Mouse (Mus musculus): ENCODE data around the gene Sdk2. TPM values are rescaled to one million over a fixed set of nuclear protein-coding genes. Genes with fewer than 3 reads are reported as not detected.

Gene Sdk2
- polyA plus RNA-seq, 1 experiment, result 6.7 TPM

- TF ChIP-seq CTCF (IDR thresholded peaks at IDR 0.05; ENCODE audit: borderline replicate concordance, extremely low read depth, insufficient read depth, insufficient read length) (no peak), POLR2A (IDR thresholded peaks at IDR 0.05; ENCODE audit: borderline replicate concordance, extremely low read depth, insufficient read depth, insufficient read length, poor library complexity, severe bottlenecking) (peak; percentile 29; the same call in 1 of the 2 replicates)
- peak; percentile 63 for DNase-seq (ENCODE audit: low read depth)
These were observed 522 bp downstream of the Sdk2 start for GRCm38 (mm10) chr11:114066098-114066950.

GRCm38 (mm10) chr11:114065596-114065995 is 1.2 kb downstream of the Sdk2 start:
- TF ChIP-seq POLR2A (IDR thresholded peaks at IDR 0.05; ENCODE audit: borderline replicate concordance, extremely low read depth, insufficient read depth, insufficient read length, poor library complexity, severe bottlenecking) (no peak), CTCF (IDR thresholded peaks at IDR 0.05; ENCODE audit: borderline replicate concordance, extremely low read depth, insufficient read depth, insufficient read length) (no peak)
- no peak for DNase-seq (ENCODE audit: low read depth)

- DNase-seq (ENCODE audit: low read depth), result peak; percentile 48
- TF ChIP-seq CTCF (IDR thresholded peaks at IDR 0.05; ENCODE audit: borderline replicate concordance, extremely low read depth, insufficient read depth, insufficient read length) (peak; percentile 26; the same call in 1 of the 2 replicates), POLR2A (IDR thresholded peaks at IDR 0.05; ENCODE audit: borderline replicate concordance, extremely low read depth, insufficient read depth, insufficient read length, poor library complexity, severe bottlenecking) (no peak)
These were observed 1.9 kb downstream of the Sdk2 start for GRCm38 (mm10) chr11:114064871-114065388.

- TF ChIP-seq POLR2A (IDR thresholded peaks at IDR 0.05; ENCODE audit: borderline replicate concordance, extremely low read depth, insufficient read depth, insufficient read length, poor library complexity, severe bottlenecking) (no peak), CTCF (IDR thresholded peaks at IDR 0.05; ENCODE audit: borderline replicate concordance, extremely low read depth, insufficient read depth, insufficient read length) (peak; percentile 14; the same call in 1 of the 2 replicates)
- peak; percentile 36 for DNase-seq (ENCODE audit: low read depth)
These were observed 4.9 kb downstream of the Sdk2 start for GRCm38 (mm10) chr11:114061946-114062345.

- DNase-seq (ENCODE audit: low read depth), result no peak
- TF ChIP-seq CTCF (IDR thresholded peaks at IDR 0.05; ENCODE audit: borderline replicate concordance, extremely low read depth, insufficient read depth, insufficient read length) (no peak), POLR2A (IDR thresholded peaks at IDR 0.05; ENCODE audit: borderline replicate concordance, extremely low read depth, insufficient read depth, insufficient read length, poor library complexity, severe bottlenecking) (no peak)
These were observed 5.6 kb downstream of the Sdk2 start for GRCm38 (mm10) chr11:114061265-114061664.

- TF ChIP-seq POLR2A (IDR thresholded peaks at IDR 0.05; ENCODE audit: borderline replicate concordance, extremely low read depth, insufficient read depth, insufficient read length, poor library complexity, severe bottlenecking) (no peak), CTCF (IDR thresholded peaks at IDR 0.05; ENCODE audit: borderline replicate concordance, extremely low read depth, insufficient read depth, insufficient read length) (no peak)
- DNase-seq (ENCODE audit: low read depth), result no peak
These were observed 10.5 kb downstream of the Sdk2 start for GRCm38 (mm10) chr11:114056351-114056750.

GRCm38 (mm10) chr11:114054581-114055315 is 12.1 kb downstream of the Sdk2 start:
- TF ChIP-seq CTCF (IDR thresholded peaks at IDR 0.05; ENCODE audit: borderline replicate concordance, extremely low read depth, insufficient read depth, insufficient read length) (no peak), POLR2A (IDR thresholded peaks at IDR 0.05; ENCODE audit: borderline replicate concordance, extremely low read depth, insufficient read depth, insufficient read length, poor library complexity, severe bottlenecking) (no peak)
- DNase-seq (ENCODE audit: low read depth), result peak; percentile 68

GRCm38 (mm10) chr11:114051361-114051760 is 15.5 kb downstream of the Sdk2 start:
- DNase-seq (ENCODE audit: low read depth), result peak; percentile 42
- no peak for TF ChIP-seq POLR2A (IDR thresholded peaks at IDR 0.05; ENCODE audit: borderline replicate concordance, extremely low read depth, insufficient read depth, insufficient read length, poor library complexity, severe bottlenecking)
- no peak for TF ChIP-seq CTCF (IDR thresholded peaks at IDR 0.05; ENCODE audit: borderline replicate concordance, extremely low read depth, insufficient read depth, insufficient read length)

- no peak for TF ChIP-seq CTCF (IDR thresholded peaks at IDR 0.05; ENCODE audit: borderline replicate concordance, extremely low read depth, insufficient read depth, insufficient read length)
- DNase-seq (ENCODE audit: low read depth), result no peak
These were observed 16.3 kb downstream of the Sdk2 start for GRCm38 (mm10) chr11:114050511-114050910.

GRCm38 (mm10) chr11:114047887-114048331 is 18.9 kb downstream of the Sdk2 start:
- DNase-seq (ENCODE audit: low read depth), result peak; percentile 61
- TF ChIP-seq POLR2A (IDR thresholded peaks at IDR 0.05; ENCODE audit: borderline replicate concordance, extremely low read depth, insufficient read depth, insufficient read length, poor library complexity, severe bottlenecking) (no peak), CTCF (IDR thresholded peaks at IDR 0.05; ENCODE audit: borderline replicate concordance, extremely low read depth, insufficient read depth, insufficient read length) (no peak)

GRCm38 (mm10) chr11:114046927-114047326 is 19.9 kb downstream of the Sdk2 start:
- DNase-seq (ENCODE audit: low read depth), result no peak
- TF ChIP-seq CTCF (IDR thresholded peaks at IDR 0.05; ENCODE audit: borderline replicate concordance, extremely low read depth, insufficient read depth, insufficient read length), result peak; percentile 38; the same call in 1 of the 2 replicates
- no peak for TF ChIP-seq POLR2A (IDR thresholded peaks at IDR 0.05; ENCODE audit: borderline replicate concordance, extremely low read depth, insufficient read depth, insufficient read length, poor library complexity, severe bottlenecking)
